Mouse (Mus musculus): ENCODE measurements around the gene Npvf.
A peak's percentile ranks its signal among the peaks of the same experiment; 100 is the strongest.

Npvf gene

GRCm38 (mm10) chr6:50654356-50654755, at the start of gene Npvf:
TSS of gene Npvf (minus strand) at chr6:50654439.
- DNase-seq (ENCODE audit: low spot score), result no peak

DNA sequence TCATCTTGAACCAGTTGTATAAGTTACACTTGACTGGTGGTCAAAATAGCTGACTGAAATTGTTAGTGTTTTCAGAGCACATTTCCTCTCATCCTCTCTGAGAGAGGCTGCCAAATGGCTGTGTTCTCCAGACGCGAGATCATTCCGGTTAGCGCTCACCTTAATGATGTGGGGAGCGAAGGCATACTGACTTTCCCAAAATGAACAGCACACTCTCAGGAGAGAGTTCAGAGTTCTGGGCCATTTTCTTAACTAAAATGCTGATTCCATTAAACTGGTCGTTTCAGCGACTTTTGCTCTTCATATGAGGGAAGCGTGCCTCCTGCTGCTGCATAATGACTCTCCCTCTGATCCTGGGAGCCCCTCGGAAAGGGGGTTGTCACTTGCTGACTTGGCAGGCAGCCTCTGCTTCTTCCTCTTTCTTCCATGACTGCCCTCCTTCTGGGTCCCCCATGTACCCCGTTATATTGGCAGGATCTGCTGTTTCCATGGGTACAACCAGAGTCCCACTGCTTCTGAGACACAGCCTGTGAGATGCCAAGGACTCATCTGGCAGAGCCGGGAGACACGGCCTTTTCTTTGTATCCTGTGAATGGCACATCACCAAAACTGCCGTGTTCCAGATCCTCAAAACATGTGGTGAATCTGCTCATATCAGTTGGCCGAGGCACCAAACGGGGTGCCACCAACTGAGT, 35.0 kb upstream of the Npvf start:
- no peak for DNase-seq (ENCODE audit: low spot score)

DNA sequence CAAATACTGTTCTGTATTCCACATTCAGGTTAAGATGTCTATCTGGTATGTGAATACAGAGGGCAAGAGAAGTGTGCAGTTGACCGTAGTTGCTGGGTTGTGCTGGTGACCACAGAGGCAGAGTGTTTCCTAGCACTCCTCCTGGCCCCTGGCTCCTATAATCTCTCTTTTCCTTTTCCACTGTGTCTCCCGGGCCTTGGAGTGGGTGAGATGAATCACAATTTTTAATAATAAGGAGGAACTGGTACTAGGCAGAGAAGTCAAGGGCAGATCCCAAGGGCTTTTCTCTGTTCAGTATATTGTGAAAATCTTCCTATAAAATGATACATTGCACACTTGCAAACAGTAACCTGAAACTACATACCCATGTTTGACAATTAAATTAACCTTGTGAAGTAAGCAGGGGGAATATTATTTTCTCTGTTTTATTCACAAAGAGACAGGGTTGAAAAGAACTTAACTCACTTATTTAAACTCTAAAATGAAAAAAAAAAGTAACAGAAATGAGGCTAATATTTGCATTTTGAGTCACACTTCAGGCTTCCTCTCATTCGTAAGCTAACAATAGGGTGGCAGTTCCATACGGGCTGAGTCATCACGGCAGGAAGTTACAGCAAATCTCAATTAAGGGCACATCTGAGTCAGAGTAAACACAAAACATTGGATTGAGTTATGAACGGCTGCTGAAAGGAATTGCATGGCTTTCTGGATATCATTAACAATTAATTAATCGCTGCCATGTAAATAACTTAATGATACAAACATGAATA, 30.6 kb upstream of the Npvf start:
- peak; percentile 16 for DNase-seq (ENCODE audit: low spot score)

GRCm38 (mm10) chr6:50681491-50681890, 27.3 kb upstream of the Npvf start:
- no peak for DNase-seq (ENCODE audit: low spot score)

GRCm38 (mm10) chr6:50680224-50681215, 26.3 kb upstream of the Npvf start:
- no peak for DNase-seq (ENCODE audit: low spot score)

DNA sequence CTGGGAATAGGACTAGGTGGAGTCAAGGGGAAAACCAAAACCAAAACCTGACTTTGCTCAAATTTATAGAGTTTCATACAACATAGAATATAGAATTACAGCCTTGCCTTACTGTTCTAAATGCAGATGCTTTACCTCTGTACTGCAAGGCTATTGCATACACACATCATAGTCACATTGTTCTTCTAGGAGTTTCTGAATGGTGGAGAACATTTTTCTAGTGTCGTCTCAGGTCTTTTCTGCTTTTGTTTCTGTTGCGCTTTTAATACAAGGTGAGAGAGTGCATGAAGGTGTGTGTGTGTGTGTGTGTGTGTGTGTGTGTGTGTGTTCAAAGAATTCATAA, 25.2 kb upstream of the Npvf start:
- DNase-seq (ENCODE audit: low spot score), result no peak

DNA sequence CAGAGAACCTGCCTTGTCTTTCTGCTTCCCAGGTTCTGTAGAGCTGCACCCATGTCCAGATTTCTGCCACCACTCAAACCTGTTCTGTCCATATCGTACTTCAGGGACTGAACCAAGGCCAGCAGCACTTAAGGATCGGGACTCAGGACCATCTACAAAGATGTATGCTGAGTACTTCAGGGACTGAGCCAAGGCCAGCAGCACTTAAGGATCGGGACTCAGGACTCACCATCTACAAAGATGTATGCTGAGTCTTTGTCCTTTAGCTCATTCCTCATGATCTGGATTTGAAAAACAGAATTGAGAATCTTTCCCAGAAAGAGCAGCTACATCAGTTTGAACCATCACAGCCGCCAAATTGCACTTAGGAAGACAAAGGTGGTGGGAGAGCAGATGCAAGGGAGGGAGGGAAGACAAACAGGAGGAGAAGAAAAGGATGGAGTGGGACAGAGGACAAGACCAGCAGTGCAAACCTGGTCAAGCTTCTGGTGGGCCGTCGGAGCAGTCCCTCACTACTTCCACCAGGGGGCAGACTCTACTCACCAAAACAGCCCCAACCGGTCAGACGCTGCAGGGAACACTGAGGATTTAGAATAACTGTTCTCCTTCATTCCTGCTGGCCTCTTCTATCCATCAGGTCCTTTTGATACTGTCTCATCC, 24.7 kb upstream of the Npvf start:
- peak; percentile 90 for DNase-seq (ENCODE audit: low spot score)

DNA sequence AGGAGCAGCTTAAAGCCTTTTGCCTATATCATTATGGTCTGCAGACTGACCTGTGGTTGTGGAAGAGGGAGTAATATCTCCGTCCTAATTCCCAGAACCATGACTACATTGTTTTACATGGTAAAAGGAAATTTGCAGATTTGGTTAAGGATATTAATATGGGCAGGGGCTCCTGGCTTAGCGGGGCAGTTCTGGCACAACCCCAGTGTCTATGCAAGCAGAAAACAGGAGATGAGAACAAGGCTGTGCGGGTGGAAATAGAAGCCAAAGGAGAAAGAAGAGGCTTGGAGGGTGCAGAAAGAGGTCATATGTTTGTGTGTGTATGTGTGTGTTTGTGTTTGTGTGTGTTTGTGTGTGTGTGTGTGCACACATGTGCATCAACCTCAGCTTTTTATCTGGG, 17.0 kb upstream of the Npvf start:
- DNase-seq (ENCODE audit: low spot score), result no peak

GRCm38 (mm10) chr6:50666937-50667336, 12.7 kb upstream of the Npvf start:
- DNase-seq (ENCODE audit: low spot score), result no peak

- DNase-seq (ENCODE audit: low spot score), result no peak
Observed at GRCm38 (mm10) chr6:50665020-50665419, 10.8 kb upstream of the Npvf start.

DNA sequence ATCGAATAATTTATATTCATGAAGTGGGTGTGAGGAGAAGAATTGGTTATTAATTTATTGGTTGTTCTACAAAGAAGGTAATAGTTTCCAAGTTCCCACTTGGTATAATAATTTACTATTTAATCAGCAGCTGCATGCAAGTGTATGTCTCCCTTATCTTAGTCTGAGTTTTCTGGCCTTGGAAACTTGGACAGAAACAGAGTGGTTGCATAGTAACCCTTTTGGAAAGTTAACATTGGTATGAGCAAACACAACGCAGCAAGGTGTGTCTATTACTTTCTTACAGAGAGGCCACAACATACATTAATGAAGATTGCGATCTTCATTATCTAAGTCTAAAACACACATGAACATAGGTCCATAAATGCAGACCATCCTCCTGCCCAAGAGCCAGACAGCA, 10.0 kb upstream of the Npvf start:
- no peak for DNase-seq (ENCODE audit: low spot score)

- DNase-seq (ENCODE audit: low spot score), result no peak
Observed at GRCm38 (mm10) chr6:50662925-50663583, 8.8 kb upstream of the Npvf start.

GRCm38 (mm10) chr6:50661729-50662128, 7.5 kb upstream of the Npvf start:
- DNase-seq (ENCODE audit: low spot score), result no peak

DNA sequence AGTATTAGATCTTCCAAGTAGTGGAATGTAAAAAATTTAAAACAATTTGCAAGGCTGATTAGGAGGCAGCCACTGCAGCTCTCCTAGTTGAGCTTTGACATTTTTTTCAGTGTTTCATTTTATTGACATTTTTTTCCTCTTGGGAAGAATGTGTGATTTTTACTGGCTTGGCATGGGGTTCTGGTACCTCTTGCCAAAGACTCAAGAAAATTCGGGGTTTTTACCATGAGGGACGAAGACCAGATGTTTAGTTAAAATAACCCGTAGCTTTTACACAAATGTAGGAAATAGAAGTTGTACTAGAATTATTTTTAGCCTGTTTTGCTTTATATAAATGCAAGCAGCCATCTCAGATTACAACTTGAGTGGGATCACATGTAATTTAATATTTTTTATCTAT, 4.2 kb upstream of the Npvf start:
- no peak for DNase-seq (ENCODE audit: low spot score)

DNA sequence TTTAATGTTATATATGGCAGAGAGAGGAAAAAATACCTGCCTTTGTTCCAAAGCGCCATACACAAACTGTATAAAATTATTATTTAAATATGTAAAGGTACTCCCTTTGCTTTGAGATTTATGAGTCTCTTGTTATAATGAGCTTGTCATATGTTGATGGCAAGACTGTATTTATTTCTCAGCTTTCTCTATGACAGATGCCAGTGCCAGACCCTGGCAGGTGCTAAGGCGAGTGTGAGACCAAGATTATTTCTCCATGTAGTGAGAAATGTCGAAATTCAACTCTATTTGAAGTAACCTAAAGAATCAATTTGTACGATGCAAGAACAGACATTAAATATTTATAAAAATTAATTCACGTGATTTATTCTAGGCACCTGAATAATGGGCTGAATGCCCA, 3.8 kb upstream of the Npvf start:
- DNase-seq (ENCODE audit: low spot score), result no peak

- DNase-seq (ENCODE audit: low spot score), result no peak
Observed at GRCm38 (mm10) chr6:50656426-50656825, 2.2 kb upstream of the Npvf start.

DNA sequence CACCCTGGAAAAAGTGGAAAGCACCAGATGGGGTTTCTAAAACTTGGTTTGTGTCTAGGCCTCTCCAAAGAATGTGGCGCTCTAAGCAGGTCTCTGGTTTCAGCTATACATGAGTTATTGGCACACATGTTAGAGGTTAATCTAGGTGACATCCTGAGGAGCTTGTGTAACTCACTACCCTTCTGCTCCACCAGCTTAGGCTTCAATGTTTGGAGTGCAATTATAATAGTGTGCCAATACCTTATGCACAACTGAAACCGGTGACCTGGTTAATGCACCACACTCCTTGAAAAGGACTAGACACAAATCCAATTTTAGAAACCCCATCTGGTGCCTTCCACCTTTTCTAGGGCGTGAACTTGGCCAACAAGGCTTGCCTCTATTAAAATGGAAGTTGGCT, 1.7 kb upstream of the Npvf start:
- DNase-seq (ENCODE audit: low spot score), result no peak

DNA sequence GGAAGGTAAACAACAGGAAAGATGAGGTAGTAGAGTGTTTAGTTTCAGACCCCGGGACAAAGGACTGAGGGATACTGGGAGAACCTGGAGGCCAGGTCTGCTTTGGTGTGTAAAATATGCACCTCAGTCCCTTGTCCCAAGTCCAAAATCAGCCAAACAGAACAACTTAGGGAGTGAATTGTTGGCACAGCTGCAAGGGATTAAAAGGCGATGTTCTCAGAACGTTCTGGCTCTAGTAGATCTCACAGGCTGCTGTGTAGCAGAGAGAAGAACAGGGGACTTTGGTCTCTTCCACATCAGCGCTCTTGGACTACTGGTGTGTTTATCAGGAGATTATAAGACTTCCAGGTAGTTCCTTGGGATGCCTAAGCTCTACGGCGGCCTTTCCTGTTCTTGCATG, 6.6 kb downstream of the Npvf start:
- DNase-seq (ENCODE audit: low spot score), result no peak

DNA sequence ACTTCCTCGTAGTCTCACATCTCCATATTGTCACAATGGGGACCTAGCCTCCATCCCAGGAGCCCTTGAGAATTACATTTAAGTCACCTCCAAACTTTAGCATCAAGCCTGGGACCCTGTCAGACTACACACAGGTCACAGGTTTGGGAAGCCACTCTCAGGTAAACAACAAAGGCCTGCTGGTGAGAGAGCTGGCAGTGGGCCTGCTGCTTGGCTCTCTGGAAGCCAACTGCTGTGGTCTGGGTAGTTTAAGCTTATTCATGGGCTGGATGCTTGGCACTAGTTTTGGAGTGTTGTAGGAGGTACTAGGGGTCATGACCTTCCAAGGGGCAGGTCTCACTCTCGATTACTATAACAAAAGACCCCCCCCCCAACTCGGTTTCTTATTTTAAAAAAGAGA, 7.6 kb downstream of the Npvf start:
- no peak for DNase-seq (ENCODE audit: low spot score)

GRCm38 (mm10) chr6:50644701-50645100, 9.5 kb downstream of the Npvf start:
- no peak for DNase-seq (ENCODE audit: low spot score)

GRCm38 (mm10) chr6:50641898-50642297, 12.3 kb downstream of the Npvf start:
- peak; percentile 28 for DNase-seq (ENCODE audit: low spot score)

DNA sequence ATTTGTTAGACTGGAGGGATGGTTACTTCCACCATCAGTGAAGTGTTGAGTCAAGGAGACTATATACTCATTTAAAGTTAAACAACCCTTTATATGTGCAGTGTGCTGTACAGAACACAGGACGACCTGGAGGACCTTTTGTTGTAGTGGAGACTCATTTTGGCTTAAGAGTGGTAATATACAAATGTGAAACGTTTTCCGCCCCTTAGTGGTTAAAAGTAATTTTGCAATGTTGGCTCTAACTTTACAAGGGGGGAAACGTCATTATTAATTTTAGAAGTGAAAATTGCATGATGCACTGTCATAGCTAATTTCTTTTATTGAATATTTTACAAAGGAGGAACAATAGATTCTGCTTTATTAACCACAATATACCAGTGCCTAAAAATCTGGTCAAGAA, 13.9 kb downstream of the Npvf start:
- no peak for DNase-seq (ENCODE audit: low spot score)
